Mouse (Mus musculus) inflammation-experienced regulatory T-cells (primary cell): ENCODE data around the gene Olfr154. TPM values are rescaled to one million over a fixed set of nuclear protein-coding genes. Genes with fewer than 3 reads are reported as not detected.

Source experiments
- polyA plus RNA-seq, 2 experiments: library from polyadenylated mRNA; unstranded; fragments of 100-300 nt; shearing (Covaris generic); gene quantifications; one replicate each; pipeline ENCODE4 v1.2.1; 2017

Olfr154 gene
- not detected for polyA plus RNA-seq

DNA sequence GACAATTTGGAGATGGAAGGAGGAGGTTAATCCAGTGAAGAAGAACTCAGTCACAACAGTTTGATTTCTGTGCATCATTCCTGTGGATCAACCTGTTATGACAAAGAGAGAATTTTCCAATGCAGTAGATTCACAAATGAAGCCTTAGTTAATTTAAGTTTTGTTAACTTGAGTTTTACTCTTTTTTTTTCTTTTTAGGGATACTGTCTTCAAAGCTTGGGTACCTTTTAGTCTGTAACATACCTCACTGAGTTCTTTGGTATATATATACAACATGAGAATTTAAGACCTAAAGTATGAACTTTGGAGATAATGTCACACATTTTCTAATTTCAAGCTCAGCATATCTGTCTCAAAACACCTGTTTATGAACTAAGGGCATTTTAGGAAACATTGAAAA is at the start of gene Olfr154:
TSS of gene Olfr154 (minus strand) at position 101 of the 400 bp plus-strand sequence.

DNA sequence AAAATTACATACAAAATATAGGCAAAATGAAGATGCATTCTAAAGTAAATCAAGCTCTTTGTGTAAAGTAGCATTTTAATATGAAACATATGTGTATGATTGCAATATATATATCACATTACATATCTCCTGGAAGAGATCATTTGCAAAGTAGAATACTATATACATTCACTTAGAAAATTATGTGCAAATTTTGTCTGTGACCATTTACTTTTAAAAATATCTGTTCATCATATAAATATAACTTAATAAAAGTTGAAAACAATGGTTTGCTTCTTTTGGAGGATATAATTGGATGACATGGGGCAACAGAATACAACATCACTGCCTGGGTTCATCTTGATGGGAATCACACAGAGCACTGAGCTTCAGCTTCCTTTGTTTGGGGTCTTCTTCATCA is 24.9 kb upstream of the Olfr154 start, which contains the start of gene Olfr1008:
TSS of gene Olfr1008 (plus strand) at position 301 of the 400 bp plus-strand sequence.

DNA sequence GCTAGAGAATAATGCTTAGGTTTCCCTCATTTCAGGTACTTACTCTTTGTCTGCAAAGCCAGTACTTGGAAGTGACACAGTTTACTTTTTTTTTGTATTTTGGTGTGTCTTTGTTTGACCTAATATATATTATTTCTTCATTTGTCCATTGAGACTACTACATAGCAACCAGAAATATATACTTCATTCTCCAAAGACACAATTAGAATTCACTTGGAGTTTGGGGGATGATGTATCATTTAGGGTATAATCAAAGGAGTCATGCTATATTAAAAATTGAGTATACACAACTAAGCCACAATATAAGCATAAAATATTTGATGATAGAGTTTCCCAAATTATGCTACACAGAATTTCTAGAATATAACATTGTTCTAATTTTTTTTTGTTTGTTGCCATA is 14.4 kb upstream of the Olfr154 start, which contains the start of gene Olfr1006:
TSS of gene Olfr1006 (minus strand) at position 101 of the 400 bp plus-strand sequence.

DNA sequence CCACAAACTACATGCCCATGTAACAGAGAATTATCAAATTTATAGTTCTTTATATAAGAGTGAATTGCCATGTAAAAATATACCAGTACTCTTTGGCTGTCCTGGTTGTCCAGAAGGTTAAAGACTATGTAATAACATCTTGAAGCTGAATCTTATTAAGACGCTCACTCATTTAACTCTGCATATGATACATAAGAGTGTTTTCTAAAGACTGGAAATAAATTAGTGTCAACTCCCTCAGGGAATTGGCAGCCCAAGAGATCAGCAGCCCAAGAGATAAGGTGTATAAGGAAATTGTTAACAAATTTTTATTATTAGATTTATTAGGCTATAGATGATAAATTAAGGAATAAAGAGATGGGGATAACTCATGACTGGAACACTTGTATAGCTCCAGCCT is 13.7 kb downstream of the Olfr154 start, which contains the start of gene Olfr1002:
TSS of gene Olfr1002 (minus strand) at position 101 of the 400 bp plus-strand sequence.

Other genes with a start within 250 kb of the Olfr154 start
- gene Olfr993, start 249.6 kb downstream of the Olfr154 start, polyA plus RNA-seq: not detected
- gene Olfr994, start 228.0 kb downstream of the Olfr154 start, polyA plus RNA-seq: not detected
- 1 to 10 TPM in 1 of 2 experiments, not detected in 1; 1.1 TPM for gene Olfr995, start 220.8 kb downstream of the Olfr154 start, polyA plus RNA-seq
- gene 4833423E24Rik, start 145.4 kb downstream of the Olfr154 start, polyA plus RNA-seq: under 1 TPM in 1 of 2 experiments, not detected in 1; 0.36 TPM
- not detected for gene Olfr996, start 85.2 kb downstream of the Olfr154 start, polyA plus RNA-seq
- gene Olfr998, start 75.5 kb downstream of the Olfr154 start, polyA plus RNA-seq: not detected
- not detected for gene Olfr1000, start 52.6 kb downstream of the Olfr154 start, polyA plus RNA-seq
- gene Olfr1002, start 13.8 kb downstream of the Olfr154 start, polyA plus RNA-seq: not detected
- not detected for gene Olfr1006, start 14.3 kb upstream of the Olfr154 start, polyA plus RNA-seq
- not detected for gene Olfr1008, start 25.0 kb upstream of the Olfr154 start, polyA plus RNA-seq
- not detected for gene Olfr1009, start 51.0 kb upstream of the Olfr154 start, polyA plus RNA-seq
- under 1 TPM in 1 of 2 experiments, not detected in 1; 0.05 TPM for gene Olfr1012, start 98.3 kb upstream of the Olfr154 start, polyA plus RNA-seq
- gene Olfr1013, start 102.6 kb upstream of the Olfr154 start, polyA plus RNA-seq: not detected
- gene Olfr1014, start 108.3 kb upstream of the Olfr154 start, polyA plus RNA-seq: under 1 TPM in 1 of 2 experiments, not detected in 1; 0.17 TPM
- gene Olfr1015, start 117.6 kb upstream of the Olfr154 start, polyA plus RNA-seq: not detected
- under 1 TPM in 1 of 2 experiments, not detected in 1; 0.40 TPM for gene Olfr1016, start 138.1 kb upstream of the Olfr154 start, polyA plus RNA-seq
- gene Olfr1018, start 154.0 kb upstream of the Olfr154 start, polyA plus RNA-seq: under 1 TPM in 1 of 2 experiments, not detected in 1; 0.66 TPM
- gene Olfr1019, start 181.0 kb upstream of the Olfr154 start, polyA plus RNA-seq: not detected
- gene Olfr1020, start 182.6 kb upstream of the Olfr154 start, polyA plus RNA-seq: 1 to 10 TPM in 1 of 2 experiments, under 1 TPM in 1; 0.10 to 1.7 TPM
- not detected for gene Olfr1022, start 204.1 kb upstream of the Olfr154 start, polyA plus RNA-seq
- gene Olfr1023, start 221.2 kb upstream of the Olfr154 start, polyA plus RNA-seq: not detected
- not detected for gene Olfr1024, start 240.6 kb upstream of the Olfr154 start, polyA plus RNA-seq